Mouse (Mus musculus): ENCODE data around the gene Cyp2j7. TPM values are rescaled to one million over a fixed set of nuclear protein-coding genes. Genes with fewer than 3 reads are reported as not detected.
"Not testable (repeated sequence)": the region's sequence is repeated elsewhere in the genome, so short reads cannot be mapped to it uniquely, and the experiment has no call there.

Gene Cyp2j7
- polyA plus RNA-seq (2012; fragmentation: generic; extraction: Trizol), result not detected

- no peaks in the 10 kb centered on the region for H3K27me3 ChIP-seq (ENCODE audit: control insufficient read depth, insufficient read depth, insufficient read length)
- no peak for TF ChIP-seq CEBPB (IDR thresholded peaks at IDR 0.05; ENCODE audit: insufficient read depth, poor library complexity, severe bottlenecking)
- TF ChIP-seq MAX (IDR thresholded peaks at IDR 0.05; ENCODE audit: low read depth), result no peak
- no peak for TF ChIP-seq POLR2A (IDR thresholded peaks at IDR 0.05; ENCODE audit: insufficient read length, low read depth)
- no peak for TF ChIP-seq E2F4 (IDR thresholded peaks at IDR 0.05; ENCODE audit: insufficient read depth)
- no peak for TF ChIP-seq MYOG (IDR thresholded peaks at IDR 0.05; ENCODE audit: control insufficient read depth in 1 of 3, insufficient read depth in 1 of 3, insufficient read length in 2 of 3, low read depth in 2 of 3)
- TF ChIP-seq REST (IDR thresholded peaks at IDR 0.05; ENCODE audit: insufficient read depth, insufficient read length), result no peak
- TF ChIP-seq USF1 (IDR thresholded peaks at IDR 0.05; ENCODE audit: low read depth), result no peak
- no peak for TF ChIP-seq TCF3 (IDR thresholded peaks at IDR 0.05; ENCODE audit: insufficient read length, low read depth)
- TF ChIP-seq MYOD1 (IDR thresholded peaks at IDR 0.05; ENCODE audit: control insufficient read depth in 1 of 3, insufficient read length in 2 of 3, low read depth in 2 of 3), result no peak
- no peak for TF ChIP-seq POLR2AphosphoS2 (IDR thresholded peaks at IDR 0.05; ENCODE audit: insufficient read length, low read depth)
- no peak for TF ChIP-seq SRF (IDR thresholded peaks at IDR 0.05; ENCODE audit: control insufficient read depth, insufficient read length, low read depth)
- no peaks in the 10 kb centered on the region for H3K79me2 ChIP-seq (ENCODE audit: control insufficient read depth, insufficient read depth)
- no peak within 1 kb of the TSS for H3K4me2 ChIP-seq (ENCODE audit: low read depth)
- H3K36me3 ChIP-seq (ENCODE audit: control insufficient read depth, insufficient read depth), result no peaks in the 10 kb centered on the region
- H3ac ChIP-seq (ENCODE audit: control insufficient read depth, insufficient read length), result no peak within 1 kb of the TSS
- no peak within 1 kb of the TSS for H3K4me3 ChIP-seq
These were observed at the start of gene Cyp2j7 for GRCm38 (mm10) chr4:96236559-96236958. Gene Cyp2j7, minus strand, starts transcription at chr4:96236659.

GRCm38 (mm10) chr4:96276896-96277295 is 40.4 kb upstream of the Cyp2j7 start:
- H3K36me3 ChIP-seq (ENCODE audit: control insufficient read depth, insufficient read depth); H3K4me2 ChIP-seq (ENCODE audit: low read depth); H3K4me3 ChIP-seq; H3K27me3 ChIP-seq (ENCODE audit: control insufficient read depth, insufficient read depth, insufficient read length); H3ac ChIP-seq (ENCODE audit: control insufficient read depth, insufficient read length); H3K79me2 ChIP-seq (ENCODE audit: control insufficient read depth, insufficient read depth): not testable (repeated sequence)

GRCm38 (mm10) chr4:96273907-96274306 is 37.4 kb upstream of the Cyp2j7 start:
- no peaks in the 10 kb centered on the region for H3K36me3 ChIP-seq (ENCODE audit: control insufficient read depth, insufficient read depth)
- H3K27me3 ChIP-seq (ENCODE audit: control insufficient read depth, insufficient read depth, insufficient read length), result no peaks in the 10 kb centered on the region
- no peak overlapping the region for H3K4me2 ChIP-seq (ENCODE audit: low read depth)
- H3ac ChIP-seq (ENCODE audit: control insufficient read depth, insufficient read length), result no peak overlapping the region
- TF ChIP-seq MAX (IDR thresholded peaks at IDR 0.05; ENCODE audit: low read depth) (no peak), CEBPB (IDR thresholded peaks at IDR 0.05; ENCODE audit: insufficient read depth, poor library complexity, severe bottlenecking) (no peak), USF1 (IDR thresholded peaks at IDR 0.05; ENCODE audit: low read depth) (no peak), POLR2AphosphoS2 (IDR thresholded peaks at IDR 0.05; ENCODE audit: insufficient read length, low read depth) (no peak), TCF3 (IDR thresholded peaks at IDR 0.05; ENCODE audit: insufficient read length, low read depth) (no peak), MYOD1 (IDR thresholded peaks at IDR 0.05; ENCODE audit: control insufficient read depth in 1 of 3, insufficient read length in 2 of 3, low read depth in 2 of 3) (no peak), POLR2A (IDR thresholded peaks at IDR 0.05; ENCODE audit: insufficient read length, low read depth) (no peak), SRF (IDR thresholded peaks at IDR 0.05; ENCODE audit: control insufficient read depth, insufficient read length, low read depth) (no peak), E2F4 (IDR thresholded peaks at IDR 0.05; ENCODE audit: insufficient read depth) (no peak), TCF12 (IDR thresholded peaks at IDR 0.05; ENCODE audit: insufficient read depth, poor library complexity, severe bottlenecking) (no peak), MYOG (IDR thresholded peaks at IDR 0.05; ENCODE audit: control insufficient read depth in 1 of 3, insufficient read depth in 1 of 3, insufficient read length in 2 of 3, low read depth in 2 of 3) (no peak), REST (IDR thresholded peaks at IDR 0.05; ENCODE audit: insufficient read depth, insufficient read length) (no peak)
- no peaks in the 10 kb centered on the region for H3K79me2 ChIP-seq (ENCODE audit: control insufficient read depth, insufficient read depth)
- no peak overlapping the region for H3K4me3 ChIP-seq

- no peak overlapping the region for H3ac ChIP-seq (ENCODE audit: control insufficient read depth, insufficient read length)
- no peak overlapping the region for H3K4me2 ChIP-seq (ENCODE audit: low read depth)
- H3K36me3 ChIP-seq (ENCODE audit: control insufficient read depth, insufficient read depth), result no peaks in the 10 kb centered on the region
- H3K4me3 ChIP-seq, result no peak overlapping the region
- H3K79me2 ChIP-seq (ENCODE audit: control insufficient read depth, insufficient read depth), result no peaks in the 10 kb centered on the region
- no peaks in the 10 kb centered on the region for H3K27me3 ChIP-seq (ENCODE audit: control insufficient read depth, insufficient read depth, insufficient read length)
- TF ChIP-seq E2F4 (IDR thresholded peaks at IDR 0.05; ENCODE audit: insufficient read depth), result no peak
These were observed 39.8 kb downstream of the Cyp2j7 start for GRCm38 (mm10) chr4:96196701-96197100.

GRCm38 (mm10) chr4:96189321-96189720 is 47.1 kb downstream of the Cyp2j7 start:
- H3K4me2 ChIP-seq (ENCODE audit: low read depth); H3K27me3 ChIP-seq (ENCODE audit: control insufficient read depth, insufficient read depth, insufficient read length); H3K36me3 ChIP-seq (ENCODE audit: control insufficient read depth, insufficient read depth); H3ac ChIP-seq (ENCODE audit: control insufficient read depth, insufficient read length); H3K4me3 ChIP-seq; H3K79me2 ChIP-seq (ENCODE audit: control insufficient read depth, insufficient read depth): not testable (repeated sequence)

GRCm38 (mm10) chr4:96188671-96189070 is 47.8 kb downstream of the Cyp2j7 start:
- not testable (repeated sequence) for H3K27me3 ChIP-seq (ENCODE audit: control insufficient read depth, insufficient read depth, insufficient read length); H3K4me3 ChIP-seq; H3K79me2 ChIP-seq (ENCODE audit: control insufficient read depth, insufficient read depth); H3ac ChIP-seq (ENCODE audit: control insufficient read depth, insufficient read length); H3K4me2 ChIP-seq (ENCODE audit: low read depth); H3K36me3 ChIP-seq (ENCODE audit: control insufficient read depth, insufficient read depth)

- H3K36me3 ChIP-seq (ENCODE audit: control insufficient read depth, insufficient read depth); H3ac ChIP-seq (ENCODE audit: control insufficient read depth, insufficient read length); H3K4me3 ChIP-seq; H3K79me2 ChIP-seq (ENCODE audit: control insufficient read depth, insufficient read depth); H3K4me2 ChIP-seq (ENCODE audit: low read depth); H3K27me3 ChIP-seq (ENCODE audit: control insufficient read depth, insufficient read depth, insufficient read length): not testable (repeated sequence)
These were observed 48.3 kb downstream of the Cyp2j7 start for GRCm38 (mm10) chr4:96188146-96188545.

GRCm38 (mm10) chr4:96184716-96185115 is 51.7 kb downstream of the Cyp2j7 start:
- not testable (repeated sequence) for H3K4me2 ChIP-seq (ENCODE audit: low read depth); H3ac ChIP-seq (ENCODE audit: control insufficient read depth, insufficient read length); H3K4me3 ChIP-seq; H3K27me3 ChIP-seq (ENCODE audit: control insufficient read depth, insufficient read depth, insufficient read length); H3K79me2 ChIP-seq (ENCODE audit: control insufficient read depth, insufficient read depth); H3K36me3 ChIP-seq (ENCODE audit: control insufficient read depth, insufficient read depth)

Data from myocyte (in vitro differentiated cells).